Mouse (Mus musculus): ENCODE data around the gene Ptprm.

Gene Ptprm

GRCm38 (mm10) chr17:67237407-67237806, 116.8 kb downstream of the Ptprm start:
- in situ Hi-C loops (cut with MboI; ENCODE audit: low sequenced_read_pairs): no loop called here

GRCm38 (mm10) chr17:67233063-67233462, 121.2 kb downstream of the Ptprm start:
- in situ Hi-C loops (cut with MboI; ENCODE audit: low sequenced_read_pairs): no loop called here

- in situ Hi-C loops (cut with MboI; ENCODE audit: low sequenced_read_pairs): no loop called here
Observed at GRCm38 (mm10) chr17:67226991-67227390, 127.3 kb downstream of the Ptprm start.

- in situ Hi-C loops (cut with MboI; ENCODE audit: low sequenced_read_pairs): no loop called here
Observed at GRCm38 (mm10) chr17:67215326-67215725, 138.9 kb downstream of the Ptprm start.

- in situ Hi-C loops (cut with MboI; ENCODE audit: low sequenced_read_pairs): no loop called here
Observed at GRCm38 (mm10) chr17:67213711-67214110, 140.5 kb downstream of the Ptprm start.

GRCm38 (mm10) chr17:67209676-67210344, 144.4 kb downstream of the Ptprm start:
- in situ Hi-C loops (cut with MboI; ENCODE audit: low sequenced_read_pairs): no loop called here

- in situ Hi-C loops (cut with MboI; ENCODE audit: low sequenced_read_pairs): no loop called here
Observed at GRCm38 (mm10) chr17:67208600-67208999, 145.7 kb downstream of the Ptprm start.

GRCm38 (mm10) chr17:67206984-67207383, 147.3 kb downstream of the Ptprm start:
- in situ Hi-C loops (cut with MboI; ENCODE audit: low sequenced_read_pairs): no loop called here

GRCm38 (mm10) chr17:67201151-67201550, 153.1 kb downstream of the Ptprm start:
- in situ Hi-C loops (cut with MboI; ENCODE audit: low sequenced_read_pairs): no loop called here

- in situ Hi-C loops (cut with MboI; ENCODE audit: low sequenced_read_pairs): no loop called here
Observed at GRCm38 (mm10) chr17:67193728-67194127, 160.5 kb downstream of the Ptprm start.

- in situ Hi-C loops (cut with MboI; ENCODE audit: low sequenced_read_pairs): no loop called here
Observed at GRCm38 (mm10) chr17:67188514-67188913, 165.7 kb downstream of the Ptprm start.

- in situ Hi-C loops (cut with MboI; ENCODE audit: low sequenced_read_pairs): no loop called here
Observed at GRCm38 (mm10) chr17:67186879-67187278, 167.4 kb downstream of the Ptprm start.

- in situ Hi-C loops (cut with MboI; ENCODE audit: low sequenced_read_pairs): no loop called here
Observed at GRCm38 (mm10) chr17:67185942-67186341, 168.3 kb downstream of the Ptprm start.

- in situ Hi-C loops (cut with MboI; ENCODE audit: low sequenced_read_pairs): no loop called here
Observed at GRCm38 (mm10) chr17:67179446-67179845, 174.8 kb downstream of the Ptprm start.

- in situ Hi-C loops (cut with MboI; ENCODE audit: low sequenced_read_pairs): no loop called here
Observed at GRCm38 (mm10) chr17:67178686-67179265, 175.5 kb downstream of the Ptprm start.

GRCm38 (mm10) chr17:67175836-67176235, 178.4 kb downstream of the Ptprm start:
- in situ Hi-C loops (cut with MboI; ENCODE audit: low sequenced_read_pairs): no loop called here

- in situ Hi-C loops (cut with MboI; ENCODE audit: low sequenced_read_pairs): no loop called here
Observed at GRCm38 (mm10) chr17:67171353-67171752, 182.9 kb downstream of the Ptprm start.

GRCm38 (mm10) chr17:67170696-67171095, 183.6 kb downstream of the Ptprm start:
- in situ Hi-C loops (cut with MboI; ENCODE audit: low sequenced_read_pairs): no loop called here

GRCm38 (mm10) chr17:67165876-67166275, 188.4 kb downstream of the Ptprm start:
- in situ Hi-C loops (cut with MboI; ENCODE audit: low sequenced_read_pairs): no loop called here

- in situ Hi-C loops (cut with MboI; ENCODE audit: low sequenced_read_pairs): no loop called here
Observed at GRCm38 (mm10) chr17:67159611-67160010, 194.6 kb downstream of the Ptprm start.

- in situ Hi-C loops (cut with MboI; ENCODE audit: low sequenced_read_pairs): no loop called here
Observed at GRCm38 (mm10) chr17:67157089-67157752, 197.0 kb downstream of the Ptprm start.

GRCm38 (mm10) chr17:67152218-67152617, 202.0 kb downstream of the Ptprm start:
- in situ Hi-C loops (cut with MboI; ENCODE audit: low sequenced_read_pairs): no loop called here

Measured in CH12F3 (cell line).